Mouse (Mus musculus) thymus, adult 2 months (tissue): ENCODE data around the gene Ttc30a2.
"Not testable (repeated sequence)": the region's sequence is repeated elsewhere in the genome, so short reads cannot be mapped to it uniquely, and the experiment has no call there.

Experiments
- CTCF ChIP-seq: fragments of 200-500 bp; IDR thresholded peaks from 2 replicates; pipeline ENCODE4 v1.5.1; 2012; ENCODE audit warnings: mild to moderate bottlenecking, control low read depth, low read length, moderate library complexity, borderline replicate concordance; ENCODE audit not compliant: control insufficient read depth, poor library complexity, insufficient read depth; ENCODE audit errors: extremely low read depth
- POLR2A ChIP-seq: fragments of 200-500 bp; IDR thresholded peaks from 2 replicates; pipeline ENCODE4 v1.6.1; 2012; ENCODE audit warnings: mild to moderate bottlenecking, low read length, control low read depth, moderate library complexity; ENCODE audit not compliant: control insufficient read depth, poor library complexity, insufficient read depth; ENCODE audit errors: extremely low read depth

DNA sequence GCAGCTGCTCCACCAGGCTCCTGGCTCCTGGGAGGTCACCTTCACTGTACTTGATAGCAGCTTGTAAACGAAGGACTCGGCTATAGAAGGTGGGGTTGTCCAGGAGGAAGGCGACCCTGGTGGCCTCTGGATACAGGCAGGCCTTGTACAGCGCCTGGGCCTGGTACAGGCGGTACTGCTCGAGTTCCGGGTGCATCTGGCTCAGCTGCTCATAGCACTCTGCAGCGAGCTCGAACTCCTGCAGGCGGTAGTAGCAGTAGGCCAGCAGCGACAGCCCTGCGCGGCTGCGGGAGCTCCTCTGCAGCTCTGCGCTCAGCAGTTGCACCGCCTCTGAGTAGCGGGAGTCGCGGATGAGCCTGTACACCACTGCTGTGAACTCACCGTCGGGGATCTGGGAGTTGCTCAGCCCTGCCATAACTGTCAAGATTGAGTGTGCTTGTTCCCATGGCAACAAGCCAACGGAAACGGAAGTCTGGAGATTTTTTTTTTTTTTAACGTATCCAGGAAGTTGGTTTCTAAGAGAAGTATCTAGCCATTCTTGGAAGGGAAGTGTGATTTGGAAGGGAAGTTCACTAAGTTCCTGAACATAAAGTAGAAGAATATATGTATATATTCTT, at the start of gene Ttc30a2:
- not testable (repeated sequence) for TF ChIP-seq POLR2A, CTCF
